Mouse (Mus musculus) bone marrow, adult 2 months (tissue): Measurements from ENCODE around the gene Sema4c. TPM values are rescaled to one million over a fixed set of nuclear protein-coding genes. Genes with fewer than 3 reads are reported as not detected.
A peak's percentile ranks its signal among the peaks of the same experiment; 100 is the strongest.

Experiments used
- H3K27ac ChIP-seq: fragments of 200-500 bp; 2 replicates; pipeline ENCODE4 v1.5.1; 2012; ENCODE audit warnings: low read depth, mild to moderate bottlenecking, control low read depth, inconsistent platforms, low read length; ENCODE audit not compliant: control insufficient read depth, poor library complexity, insufficient read depth
- H3K4me1 ChIP-seq: fragments of 200-500 bp; 2 replicates; pipeline ENCODE4 v1.6.1; 2011; ENCODE audit warnings: low read length; ENCODE audit not compliant: control insufficient read depth, insufficient read depth
- H3K4me3 ChIP-seq: fragments of 200-500 bp; replicated peaks from 2 replicates; pipeline ENCODE3; 2011; ENCODE audit warnings: mild to moderate bottlenecking, low read depth, low read length, control low read depth; ENCODE audit not compliant: control insufficient read depth
- CTCF ChIP-seq: fragments of 200-500 bp; IDR thresholded peaks from 2 replicates; pipeline ENCODE4 v1.5.1; 2011; ENCODE audit warnings: low read length, control low read depth; ENCODE audit not compliant: control insufficient read depth, insufficient read depth
- POLR2A ChIP-seq: fragments of 200-500 bp; IDR thresholded peaks from 2 replicates; pipeline ENCODE4 v1.6.1; 2011; ENCODE audit warnings: low read depth, mild to moderate bottlenecking, control low read depth, low read length, borderline replicate concordance; ENCODE audit not compliant: control insufficient read depth
- WGBS: fragments of 180-500 bp; shearing (Covaris S2); methylation state at CpG from one replicate; pipeline ENCODE4 v1.1.7; 2018; 5-methylcytosine and 5-hydroxymethylcytosine counted together
- polyA plus RNA-seq: library from polyadenylated mRNA; stranded (reverse); fragments of >200 nt; gene quantifications from 2 replicates; pipeline ENCODE4 v1.2.4, GENCODE M21; 2011; ENCODE audit warnings: low replicate concordance; ENCODE audit not compliant: missing spikeins, insufficient read depth, insufficient read length

Gene Sema4c
- polyA plus RNA-seq, 1 experiment = 4.8 TPM

- WGBS = 29% methylated on average over 6 of the region's 6 CpGs
- no peak for TF ChIP-seq CTCF
- TF ChIP-seq POLR2A = no peak
- Histone ChIP-seq H3K27ac (no peak overlapping the region), H3K4me3 (no peak overlapping the region), H3K4me1 (no peaks in the 10 kb centered on the region; the same call in 1 of the 2 replicates)
Measured at GRCm38 (mm10) chr1:36564101-36564500, 6.0 kb upstream of the Sema4c start.

GRCm38 (mm10) chr1:36563632-36564031 lies 5.5 kb upstream of the Sema4c start:
- no peak overlapping the region for H3K27ac ChIP-seq
- H3K4me3 ChIP-seq = no peak overlapping the region
- no peak for TF ChIP-seq CTCF
- no peak for TF ChIP-seq POLR2A
- 47% methylated on average over 4 of the region's 4 CpGs for WGBS
- H3K4me1 ChIP-seq = no peaks in the 10 kb centered on the region

GRCm38 (mm10) chr1:36563197-36563596 lies 5.0 kb upstream of the Sema4c start:
- TF ChIP-seq CTCF (no peak), POLR2A (no peak)
- H3K4me1 ChIP-seq = no peaks in the 10 kb centered on the region
- 92% methylated on average over 2 of the region's 2 CpGs for WGBS
- H3K4me3 ChIP-seq = no peak overlapping the region
- H3K27ac ChIP-seq = no peak overlapping the region

GRCm38 (mm10) chr1:36562388-36562787 lies 4.2 kb upstream of the Sema4c start:
- no peak overlapping the region for H3K27ac ChIP-seq
- no peak overlapping the region for H3K4me3 ChIP-seq
- TF ChIP-seq POLR2A (no peak), CTCF (no peak)
- WGBS = 74% methylated on average over 4 of the region's 4 CpGs
- H3K4me1 ChIP-seq = no peaks in the 10 kb centered on the region

GRCm38 (mm10) chr1:36560903-36561302 lies 2.8 kb upstream of the Sema4c start:
- no peak overlapping the region for H3K4me3 ChIP-seq
- no peak for TF ChIP-seq POLR2A
- no peak overlapping the region for H3K27ac ChIP-seq
- no peaks in the 10 kb centered on the region for H3K4me1 ChIP-seq
- 80% methylated on average over 6 of the region's 6 CpGs for WGBS

- no peak overlapping the region for H3K27ac ChIP-seq
- no peaks in the 10 kb centered on the region for H3K4me1 ChIP-seq
- WGBS = 21% methylated on average over 5 of the region's 5 CpGs
- no peak overlapping the region for H3K4me3 ChIP-seq
- TF ChIP-seq CTCF = no peak
Measured at GRCm38 (mm10) chr1:36559888-36560287, 1.7 kb upstream of the Sema4c start.

- WGBS = 56% methylated on average over 4 of the region's 4 CpGs
- Histone ChIP-seq H3K4me3 (no peak overlapping the region), H3K27ac (no peak overlapping the region), H3K4me1 (no peaks in the 10 kb centered on the region)
- no peak for TF ChIP-seq POLR2A
- no peak for TF ChIP-seq CTCF
Measured at GRCm38 (mm10) chr1:36559256-36559655, 1.1 kb upstream of the Sema4c start.

- TF ChIP-seq CTCF = no peak
- TF ChIP-seq POLR2A = no peak
- Histone ChIP-seq H3K4me1 (no peaks in the 10 kb centered on the region), H3K4me3 (peak overlapping the region; percentile 64), H3K27ac (peak overlapping the region; percentile 40; the same call in 1 of the 2 replicates)
- under 1% methylated on average over 48 of the region's 48 CpGs for WGBS
Measured at GRCm38 (mm10) chr1:36557457-36558011, 615 bp downstream of the Sema4c start.

- Histone ChIP-seq H3K27ac (peak overlapping the region; percentile 26; the same call in 1 of the 2 replicates), H3K4me1 (no peaks in the 10 kb centered on the region), H3K4me3 (peak overlapping the region; percentile 64)
- WGBS = under 1% methylated on average over 52 of the region's 52 CpGs
- TF ChIP-seq CTCF (peak; percentile 42; the same call in 1 of the 2 replicates), POLR2A (peak; percentile 18; the same call in 1 of the 2 replicates)
Measured at GRCm38 (mm10) chr1:36556553-36557456, 1.3 kb downstream of the Sema4c start.
